Mouse (Mus musculus): ENCODE data around the gene Tecrl. TPM values are rescaled to one million over a fixed set of nuclear protein-coding genes. Genes with fewer than 3 reads are reported as not detected.

The Tecrl gene
- polyA plus RNA-seq, 1 experiment from 2014 or later = not detected

DNA sequence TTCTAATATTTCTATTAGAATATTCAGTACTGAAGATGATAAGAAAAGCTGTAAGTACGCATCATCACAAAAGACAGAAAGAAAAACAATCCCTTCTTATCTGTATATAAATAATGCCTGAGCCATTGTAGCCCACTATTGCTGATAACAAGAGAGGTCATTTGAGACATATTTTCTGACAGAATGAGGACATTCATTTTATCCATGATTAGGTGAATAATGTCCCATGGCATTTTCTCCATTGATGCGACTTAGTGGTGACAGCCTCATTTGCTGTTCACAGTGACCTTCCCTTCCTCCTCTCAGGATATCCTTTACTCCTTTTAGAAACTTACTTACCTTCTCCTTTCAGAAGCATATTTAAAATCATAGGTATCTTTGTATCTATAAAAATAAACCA lies 100.9 kb downstream of the Tecrl start:
- H3K36me3 ChIP-seq (ENCODE audit: control insufficient read depth, insufficient read depth) = no peaks in the 10 kb centered on the region
- H3K27ac ChIP-seq (ENCODE audit: low read depth, low read length) = no peak overlapping the region
- TF ChIP-seq CTCF (IDR thresholded peaks at IDR 0.05; ENCODE audit: low read depth) = no peak
- H3K4me1 ChIP-seq (replicated peaks; ENCODE audit: control insufficient read depth, insufficient read depth, low read length) = no peaks in the 10 kb centered on the region
- H3K9me3 ChIP-seq (ENCODE audit: control insufficient read depth) = no peaks in the 10 kb centered on the region
- no peak for ATAC-seq
- H3K27me3 ChIP-seq (replicated peaks; ENCODE audit: control insufficient read depth, insufficient read depth, low read length) = no peaks in the 10 kb centered on the region
- no peak overlapping the region for H3K4me2 ChIP-seq (replicated peaks; ENCODE audit: low read depth)
- no peak overlapping the region for H3K4me3 ChIP-seq (ENCODE audit: low read depth, low read length)
- H3K9ac ChIP-seq (ENCODE audit: low read depth, low read length) = no peak overlapping the region
- WGBS = 85% methylated on average over 2 of the region's 2 CpGs

DNA sequence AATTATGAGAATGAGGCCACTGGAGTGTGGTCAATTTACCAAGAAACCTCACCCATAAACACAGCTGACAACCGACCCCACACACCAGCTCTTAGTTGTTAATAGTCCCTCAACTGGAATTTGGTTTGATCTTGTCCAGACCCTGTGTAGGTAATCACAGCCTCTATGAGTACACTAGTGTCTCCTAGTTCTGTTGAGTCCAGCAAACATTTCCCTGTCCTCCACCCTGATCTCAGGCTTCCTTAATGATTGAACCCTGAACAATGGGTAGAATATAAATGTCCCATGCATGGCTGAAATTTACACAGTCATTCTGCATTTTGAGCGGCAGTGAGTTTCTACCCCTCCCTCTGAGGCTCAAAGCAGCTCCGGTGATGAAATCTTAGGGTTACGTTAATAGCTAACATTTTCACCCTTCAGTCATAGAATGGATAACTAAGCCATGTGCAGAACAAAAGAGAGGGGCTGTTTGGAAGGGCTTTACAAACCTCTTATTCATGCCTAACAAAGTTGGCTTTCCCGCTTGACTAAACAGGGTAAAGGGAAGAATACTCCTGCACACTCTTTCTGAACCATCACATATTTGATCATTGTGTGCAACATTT lies 116.0 kb downstream of the Tecrl start:
- Histone ChIP-seq H3K4me3 (ENCODE audit: low read depth, low read length) (no peak overlapping the region), H3K4me2 (replicated peaks; ENCODE audit: low read depth) (no peak overlapping the region), H3K27ac (ENCODE audit: low read depth, low read length) (no peak overlapping the region), H3K9me3 (ENCODE audit: control insufficient read depth) (no peaks in the 10 kb centered on the region), H3K9ac (ENCODE audit: low read depth, low read length) (no peak overlapping the region), H3K4me1 (replicated peaks; ENCODE audit: control insufficient read depth, insufficient read depth, low read length) (no peaks in the 10 kb centered on the region), H3K36me3 (ENCODE audit: control insufficient read depth, insufficient read depth) (no peaks in the 10 kb centered on the region), H3K27me3 (replicated peaks; ENCODE audit: control insufficient read depth, insufficient read depth, low read length) (no peaks in the 10 kb centered on the region)
- TF ChIP-seq CTCF (IDR thresholded peaks at IDR 0.05; ENCODE audit: low read depth) = no peak
- 63% methylated on average over 5 of the region's 5 CpGs for WGBS
- ATAC-seq = no peak
